Mouse (Mus musculus): ENCODE data around the gene Focad. TPM values are rescaled to one million over a fixed set of nuclear protein-coding genes. Genes with fewer than 3 reads are reported as not detected.

Gene Focad
- polyA plus RNA-seq, 1 experiment: 22.5 TPM

GRCm38 (mm10) chr4:88157644-88158043, 63.2 kb downstream of the Focad start:
- H3K4me1 ChIP-seq (ENCODE audit: control insufficient read depth, insufficient read depth, low read length): no peaks in the 10 kb centered on the region
- no peaks in the 10 kb centered on the region for H3K9me3 ChIP-seq (replicated peaks; ENCODE audit: control insufficient read depth, insufficient read depth, low read length, poor library complexity, severe bottlenecking)
- no peaks in the 10 kb centered on the region for H3K27me3 ChIP-seq (ENCODE audit: control insufficient read depth, insufficient read depth, low read length, poor library complexity, severe bottlenecking)
- H3K4me3 ChIP-seq (ENCODE audit: low read depth, low read length): no peak overlapping the region
- TF ChIP-seq POLR2A (IDR thresholded peaks at IDR 0.05; ENCODE audit: insufficient read depth, low read length): no peak
- no peak for TF ChIP-seq EP300 (IDR thresholded peaks at IDR 0.05; ENCODE audit: insufficient read depth, low read depth, low read length)
- TF ChIP-seq CTCF (IDR thresholded peaks at IDR 0.05; ENCODE audit: low read depth, low read length): no peak
- no peak overlapping the region for H3K9ac ChIP-seq (ENCODE audit: low read depth, poor library complexity, severe bottlenecking)
- no peak overlapping the region for H3K27ac ChIP-seq (ENCODE audit: insufficient read depth, low read length)
- H3K36me3 ChIP-seq (ENCODE audit: control insufficient read depth, insufficient read depth, low read length, poor library complexity, severe bottlenecking): no peaks in the 10 kb centered on the region

- Histone ChIP-seq H3K27me3 (ENCODE audit: control insufficient read depth, insufficient read depth, low read length, poor library complexity, severe bottlenecking) (no peaks in the 10 kb centered on the region), H3K4me3 (ENCODE audit: low read depth, low read length) (no peak overlapping the region), H3K27ac (ENCODE audit: insufficient read depth, low read length) (no peak overlapping the region), H3K36me3 (ENCODE audit: control insufficient read depth, insufficient read depth, low read length, poor library complexity, severe bottlenecking) (no peaks in the 10 kb centered on the region), H3K9me3 (replicated peaks; ENCODE audit: control insufficient read depth, insufficient read depth, low read length, poor library complexity, severe bottlenecking) (no peaks in the 10 kb centered on the region), H3K4me1 (ENCODE audit: control insufficient read depth, insufficient read depth, low read length) (no peaks in the 10 kb centered on the region), H3K9ac (ENCODE audit: low read depth, poor library complexity, severe bottlenecking) (no peak overlapping the region)
- TF ChIP-seq EP300 (IDR thresholded peaks at IDR 0.05; ENCODE audit: insufficient read depth, low read depth, low read length) (no peak), POLR2A (IDR thresholded peaks at IDR 0.05; ENCODE audit: insufficient read depth, low read length) (no peak), CTCF (IDR thresholded peaks at IDR 0.05; ENCODE audit: low read depth, low read length) (no peak)
These were observed 64.8 kb downstream of the Focad start for GRCm38 (mm10) chr4:88159256-88159655.

DNA sequence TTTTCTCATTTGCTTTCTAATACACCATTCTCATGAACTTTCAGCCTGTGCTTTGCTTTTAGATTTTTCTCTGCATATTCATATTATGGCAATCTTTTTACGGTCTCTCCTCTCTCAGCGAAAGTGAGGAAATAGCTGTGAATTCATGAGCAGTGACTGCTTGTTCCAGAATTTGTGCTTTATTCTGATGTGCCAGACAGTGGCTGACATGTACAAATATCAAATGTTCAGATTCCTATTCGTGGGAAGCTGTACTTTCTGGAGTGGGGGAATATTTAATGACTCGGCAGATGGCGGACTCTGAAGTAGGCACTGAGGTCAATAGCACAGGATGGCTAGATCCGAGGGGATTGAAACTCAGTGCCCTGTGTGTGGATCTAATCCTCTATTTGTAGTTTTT, 65.3 kb downstream of the Focad start:
- H3K27me3 ChIP-seq (ENCODE audit: control insufficient read depth, insufficient read depth, low read length, poor library complexity, severe bottlenecking): no peaks in the 10 kb centered on the region
- no peak overlapping the region for H3K9ac ChIP-seq (ENCODE audit: low read depth, poor library complexity, severe bottlenecking)
- H3K4me1 ChIP-seq (ENCODE audit: control insufficient read depth, insufficient read depth, low read length): no peaks in the 10 kb centered on the region
- no peak for TF ChIP-seq POLR2A (IDR thresholded peaks at IDR 0.05; ENCODE audit: insufficient read depth, low read length)
- TF ChIP-seq CTCF (IDR thresholded peaks at IDR 0.05; ENCODE audit: low read depth, low read length): no peak
- TF ChIP-seq EP300 (IDR thresholded peaks at IDR 0.05; ENCODE audit: insufficient read depth, low read depth, low read length): no peak
- no peak overlapping the region for H3K27ac ChIP-seq (ENCODE audit: insufficient read depth, low read length)
- H3K9me3 ChIP-seq (replicated peaks; ENCODE audit: control insufficient read depth, insufficient read depth, low read length, poor library complexity, severe bottlenecking): no peaks in the 10 kb centered on the region
- no peak overlapping the region for H3K4me3 ChIP-seq (ENCODE audit: low read depth, low read length)
- no peaks in the 10 kb centered on the region for H3K36me3 ChIP-seq (ENCODE audit: control insufficient read depth, insufficient read depth, low read length, poor library complexity, severe bottlenecking)

DNA sequence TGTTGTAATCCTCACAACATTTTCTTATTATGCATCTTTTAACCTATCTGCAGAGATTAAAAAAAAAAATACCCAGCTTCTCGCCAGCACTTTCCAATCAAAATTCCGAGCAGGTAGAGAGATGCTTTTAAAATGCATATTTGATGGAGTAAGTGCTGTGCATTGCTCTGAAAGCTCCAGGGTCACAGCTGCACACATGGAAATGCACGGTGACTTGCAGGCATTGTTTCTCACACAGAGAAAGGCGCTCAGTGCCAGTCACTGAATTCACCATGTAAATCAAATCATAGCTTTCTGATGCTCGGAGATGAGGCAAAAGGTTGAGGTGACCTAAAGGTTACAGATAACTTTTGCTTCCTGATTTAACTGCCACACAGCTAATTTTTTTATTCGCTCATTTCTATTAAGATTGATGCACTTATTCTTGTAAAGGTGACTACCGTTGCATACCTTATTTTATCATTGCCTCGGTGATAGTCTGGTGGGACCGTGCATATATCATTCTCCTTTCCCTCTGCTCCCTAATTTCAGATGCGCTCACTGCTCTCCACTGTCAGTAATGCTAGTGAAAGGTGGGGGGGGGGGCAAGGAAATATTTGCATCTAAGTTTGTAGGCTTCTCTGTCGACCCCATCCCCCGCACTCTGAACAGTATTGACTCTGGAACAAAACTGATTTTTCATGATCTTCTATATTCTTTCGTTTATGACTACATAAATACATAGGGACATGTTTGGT, 69.2 kb downstream of the Focad start:
- Histone ChIP-seq H3K9ac (ENCODE audit: low read depth, poor library complexity, severe bottlenecking) (no peak overlapping the region), H3K4me3 (ENCODE audit: low read depth, low read length) (no peak overlapping the region), H3K9me3 (replicated peaks; ENCODE audit: control insufficient read depth, insufficient read depth, low read length, poor library complexity, severe bottlenecking) (no peaks in the 10 kb centered on the region), H3K27me3 (ENCODE audit: control insufficient read depth, insufficient read depth, low read length, poor library complexity, severe bottlenecking) (no peaks in the 10 kb centered on the region), H3K27ac (ENCODE audit: insufficient read depth, low read length) (no peak overlapping the region), H3K36me3 (ENCODE audit: control insufficient read depth, insufficient read depth, low read length, poor library complexity, severe bottlenecking) (no peaks in the 10 kb centered on the region), H3K4me1 (ENCODE audit: control insufficient read depth, insufficient read depth, low read length) (no peaks in the 10 kb centered on the region)
- TF ChIP-seq CTCF (IDR thresholded peaks at IDR 0.05; ENCODE audit: low read depth, low read length): no peak
- TF ChIP-seq EP300 (IDR thresholded peaks at IDR 0.05; ENCODE audit: insufficient read depth, low read depth, low read length): no peak
- TF ChIP-seq POLR2A (IDR thresholded peaks at IDR 0.05; ENCODE audit: insufficient read depth, low read length): no peak

GRCm38 (mm10) chr4:88167008-88167862, 72.8 kb downstream of the Focad start:
- Histone ChIP-seq H3K9ac (ENCODE audit: low read depth, poor library complexity, severe bottlenecking) (no peak overlapping the region), H3K9me3 (replicated peaks; ENCODE audit: control insufficient read depth, insufficient read depth, low read length, poor library complexity, severe bottlenecking) (no peaks in the 10 kb centered on the region), H3K4me1 (ENCODE audit: control insufficient read depth, insufficient read depth, low read length) (no peaks in the 10 kb centered on the region), H3K27me3 (ENCODE audit: control insufficient read depth, insufficient read depth, low read length, poor library complexity, severe bottlenecking) (no peaks in the 10 kb centered on the region), H3K36me3 (ENCODE audit: control insufficient read depth, insufficient read depth, low read length, poor library complexity, severe bottlenecking) (no peaks in the 10 kb centered on the region), H3K4me3 (ENCODE audit: low read depth, low read length) (no peak overlapping the region), H3K27ac (ENCODE audit: insufficient read depth, low read length) (no peak overlapping the region)
- TF ChIP-seq CTCF (IDR thresholded peaks at IDR 0.05; ENCODE audit: low read depth, low read length) (no peak), POLR2A (IDR thresholded peaks at IDR 0.05; ENCODE audit: insufficient read depth, low read length) (no peak), EP300 (IDR thresholded peaks at IDR 0.05; ENCODE audit: insufficient read depth, low read depth, low read length) (no peak)

Data from ES-Bruce4 (cell line).